Mouse (Mus musculus): ENCODE results near the gene Olfr341.

- TF ChIP-seq CTCF (conservative IDR thresholded peaks at IDR 0.05; ENCODE audit: low read length) (no peak), NANOG (IDR thresholded peaks at IDR 0.05; ENCODE audit: borderline replicate concordance, low read length) (no peak), POU5F1 (IDR thresholded peaks at IDR 0.05; ENCODE audit: borderline replicate concordance, low read length) (no peak)
These were observed 42.4 kb upstream of the Olfr341 start, which contains the start of gene Olfr342 for GRCm38 (mm10) chr2:36524698-36525097.

Data from E14TG2a.4 (cell line).